Mouse (Mus musculus) stomach, postnatal 0 days (tissue): Measurements from ENCODE around the gene Ralgapa1.

ENCODE experiments used
- CTCF ChIP-seq: IDR thresholded peaks from 2 replicates; pipeline ENCODE4 v1.5.1; 2016; ENCODE audit warnings: antibody characterized with exemption, low read depth, mild to moderate bottlenecking, moderate library complexity
- EP300 ChIP-seq: optimal IDR thresholded peaks from 2 replicates; pipeline ENCODE3; 2016; ENCODE audit warnings: antibody characterized with exemption

DNA sequence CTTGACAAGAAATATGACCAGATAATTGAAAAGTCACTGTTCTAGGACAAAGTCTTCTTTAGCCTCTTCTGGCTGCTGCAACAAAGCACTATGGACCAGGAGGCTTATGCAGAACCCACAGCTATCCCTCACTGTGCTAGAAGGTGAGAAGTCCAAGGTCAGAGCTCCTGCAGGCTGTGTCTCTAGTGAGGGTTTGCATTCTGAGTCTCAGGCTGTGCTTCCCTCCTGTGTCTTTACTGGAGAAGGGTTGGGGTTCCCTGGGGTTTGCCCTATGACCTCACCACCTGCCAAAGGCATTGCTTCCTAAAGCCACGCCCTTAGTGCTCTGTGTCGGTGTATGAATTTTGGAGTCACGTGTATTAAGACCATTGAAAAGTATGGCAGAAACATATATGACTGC lies 252.5 kb downstream of the Ralgapa1 start:
- TF ChIP-seq CTCF, result no peak
- no peak for TF ChIP-seq EP300
